Mouse (Mus musculus) embryonic stem cell, embryonic (primary cell): ENCODE measurements at regions not wholly inside any gene's neighbourhood (a gene's known extent, or its start where the extent isn't known, plus 50 kb on each side); places are given as distances from the start of the nearest gene placed in this dataset.

Experiments used
- CTCF ChIA-PET, 4 experiments: fragments of 300-600 bp in 2 of 4; fragments of 350-600 bp in 2 of 4; sonication (Branson Sonifier 250); formaldehyde crosslinking; loops; one replicate each; lab custom pipeline; 2022; ENCODE audit warnings: inconsistent platforms in 2 of 4; lab: Charles Lee
- POLR2A ChIA-PET, 4 experiments: fragments of 300-600 bp in 2 of 4; fragments of 350-600 bp in 2 of 4; sonication (Branson Sonifier 250); formaldehyde crosslinking; loops; one replicate each; lab custom pipeline; 2022; ENCODE audit warnings: antibody characterized with exemption in 4 of 4, inconsistent platforms in 1 of 4; lab: Charles Lee

GRCm38 (mm10) chr4:142837636-142838035 is 375.2 kb downstream of the Prdm2 start:
- ChIA-PET POLR2A (interaction anchor here in 1 of 4 experiments (0.7 kb wide), 1 partner anchor 382 kb away, joined by 3 read pairs; no protein-coding TSS in a partner anchor), CTCF (no interaction called here)

DNA sequence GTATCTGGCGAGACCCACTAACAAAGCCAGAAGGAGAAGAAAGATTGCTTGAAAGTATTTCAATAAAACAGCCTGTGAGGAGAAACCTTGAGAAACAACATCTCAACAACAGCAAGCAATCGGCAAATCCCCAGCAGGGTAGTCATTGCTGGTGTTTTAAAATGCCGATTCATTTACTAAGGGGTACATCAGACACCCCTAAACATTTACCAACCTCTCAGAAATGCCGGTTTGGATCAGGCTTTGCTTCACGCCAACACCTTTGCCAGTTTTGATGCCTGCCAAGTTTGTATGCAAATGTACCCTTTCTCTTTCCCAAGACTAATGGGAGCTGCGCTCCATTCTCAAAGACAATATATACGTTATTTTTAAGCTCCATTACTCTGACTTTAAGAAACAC is 383.1 kb downstream of the Prdm2 start:
- POLR2A ChIA-PET = interaction anchor here in 1 of 4 experiments (0.9 kb wide), 1 partner anchor 591 kb away, joined by 3 read pairs; no protein-coding TSS in a partner anchor
- CTCF ChIA-PET = no interaction called here

DNA sequence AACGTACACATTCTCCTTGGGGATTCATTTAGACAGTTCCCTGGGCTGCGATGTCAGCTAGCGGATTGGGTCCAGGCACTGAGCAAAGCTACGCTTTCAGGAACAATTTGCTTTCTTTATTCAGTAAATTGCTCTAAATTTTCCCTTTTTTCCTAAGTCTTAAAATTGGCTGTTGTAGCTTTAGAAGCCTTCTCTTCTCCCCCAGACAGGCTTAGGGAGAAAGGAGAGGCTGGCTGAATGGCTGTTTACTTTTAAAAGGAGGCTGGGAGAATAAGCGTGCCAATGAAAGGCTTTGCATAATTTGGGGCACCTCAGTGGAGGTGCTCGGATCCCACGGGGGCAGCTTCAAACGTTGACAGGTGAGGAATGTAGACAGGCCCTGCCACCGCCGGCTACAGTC is 383.8 kb downstream of the Prdm2 start:
- POLR2A ChIA-PET = interaction anchor here in 1 of 4 experiments (0.9 to 1.1 kb wide), 2 partner anchors 54 to 590 kb away, joined by 3 read pairs; no protein-coding TSS in a partner anchor

GRCm38 (mm10) chr4:142826250-142826893 is 386.4 kb downstream of the Prdm2 start:
- CTCF ChIA-PET = interaction anchor here in 1 of 4 experiments (0.6 kb wide), 1 partner anchor 1030 kb away, joined by 6 read pairs; no protein-coding TSS in a partner anchor
- POLR2A ChIA-PET = no interaction called here

More for the DNA sequence above, 383.8 kb downstream of the Prdm2 start:
- CTCF ChIA-PET = no interaction called here

DNA sequence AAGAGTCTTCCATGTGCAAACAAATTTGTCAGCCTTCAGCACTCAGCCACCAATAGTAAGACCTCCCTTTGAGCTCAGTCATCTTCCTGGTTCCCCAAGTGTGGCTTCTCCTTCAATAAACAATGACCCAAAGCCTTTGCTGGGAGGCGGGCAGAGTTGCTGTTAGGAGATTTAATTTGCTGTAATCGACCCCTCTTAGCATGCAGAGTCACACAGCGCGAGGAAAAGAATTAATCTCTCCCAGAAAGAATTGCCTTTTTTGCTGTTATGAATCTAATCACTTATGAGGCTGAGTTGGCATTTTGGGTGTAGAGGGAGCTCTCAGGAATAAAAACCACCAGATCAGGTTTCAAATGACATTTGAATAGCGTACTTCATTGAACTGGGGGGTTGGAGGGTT is 387.0 kb downstream of the Prdm2 start:
- POLR2A ChIA-PET = no interaction called here

DNA sequence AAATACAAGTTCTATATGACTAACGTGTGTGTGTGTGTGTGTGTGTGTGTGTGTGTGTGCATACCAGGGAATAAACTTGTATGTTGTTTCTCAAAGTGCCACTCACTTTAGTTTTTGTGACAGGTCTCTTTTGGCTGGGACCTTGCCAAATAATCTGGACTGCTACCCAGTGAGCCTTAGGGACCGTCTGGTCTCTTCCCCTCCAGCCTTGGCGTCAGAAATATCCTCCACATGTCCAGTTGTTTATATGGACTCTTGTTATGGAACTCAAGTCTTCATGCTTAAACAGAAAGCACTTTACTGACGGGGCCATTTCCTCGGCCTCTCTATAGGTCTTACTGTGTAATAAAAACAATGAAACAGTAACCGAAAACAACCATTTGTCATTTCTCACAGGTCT is 394.4 kb downstream of the Prdm2 start:
- POLR2A ChIA-PET = interaction anchor here in 1 of 4 experiments (0.7 kb wide), 1 partner anchor 42 kb away, joined by 5 read pairs; no protein-coding TSS in a partner anchor
- CTCF ChIA-PET = no interaction called here

More for the DNA sequence above, 387.0 kb downstream of the Prdm2 start:
- CTCF ChIA-PET = interaction anchor here in 2 of 4 experiments (0.6 kb wide), 2 partner anchors 10 to 1030 kb away, joined by 5 to 6 read pairs; no protein-coding TSS in a partner anchor

GRCm38 (mm10) chr4:142816986-142817385 is 395.8 kb downstream of the Prdm2 start:
- ChIA-PET CTCF (interaction anchor here in 1 of 4 experiments (0.6 kb wide), 1 partner anchor 481 kb away, joined by 3 read pairs; no protein-coding TSS in a partner anchor), POLR2A (no interaction called here)

GRCm38 (mm10) chr4:142803819-142804218 is 409.0 kb downstream of the Prdm2 start:
- ChIA-PET CTCF (no interaction called here), POLR2A (no interaction called here)

GRCm38 (mm10) chr4:142799291-142799690 is 413.5 kb downstream of the Prdm2 start:
- POLR2A ChIA-PET = interaction anchor here in 1 of 4 experiments (0.6 kb wide), 1 partner anchor 490 kb away, joined by 6 read pairs; no protein-coding TSS in a partner anchor

GRCm38 (mm10) chr4:142798834-142799233 is 414.0 kb downstream of the Prdm2 start:
- ChIA-PET CTCF (no interaction called here), POLR2A (no interaction called here)

More at GRCm38 (mm10) chr4:142799291-142799690, 413.5 kb downstream of the Prdm2 start:
- CTCF ChIA-PET = interaction anchor here in 1 of 4 experiments (1.2 kb wide), 1 partner anchor 9 kb away, joined by 3 read pairs; no protein-coding TSS in a partner anchor

- ChIA-PET CTCF (interaction anchor here in 1 of 4 experiments (0.6 kb wide), 1 partner anchor 1430 kb away, joined by 3 read pairs; no protein-coding TSS in a partner anchor), POLR2A (interaction anchor here in 1 of 4 experiments (0.6 kb wide), 1 partner anchor 195 kb away, joined by 3 read pairs; no protein-coding TSS in a partner anchor)
Observed at GRCm38 (mm10) chr4:142792606-142792970, 420.2 kb downstream of the Prdm2 start.

GRCm38 (mm10) chr4:142791823-142792605 is 420.8 kb downstream of the Prdm2 start:
- POLR2A ChIA-PET = interaction anchor here in 1 of 4 experiments (0.6 kb wide), 1 partner anchor 194 kb away, joined by 3 read pairs; no protein-coding TSS in a partner anchor
- CTCF ChIA-PET = interaction anchor here in 1 of 4 experiments (0.6 kb wide), 1 partner anchor 1429 kb away, joined by 3 read pairs; no protein-coding TSS in a partner anchor

- CTCF ChIA-PET = interaction anchor here in 2 of 4 experiments (0.6 to 0.8 kb wide), 3 partner anchors 91 to 363 kb away, joined by 3 read pairs; no protein-coding TSS in a partner anchor
- POLR2A ChIA-PET = interaction anchor here in 1 of 4 experiments (0.6 kb wide), 1 partner anchor 451 kb away, joined by 3 read pairs; no protein-coding TSS in a partner anchor
Observed at GRCm38 (mm10) chr4:142789048-142789447, 423.7 kb downstream of the Prdm2 start.

DNA sequence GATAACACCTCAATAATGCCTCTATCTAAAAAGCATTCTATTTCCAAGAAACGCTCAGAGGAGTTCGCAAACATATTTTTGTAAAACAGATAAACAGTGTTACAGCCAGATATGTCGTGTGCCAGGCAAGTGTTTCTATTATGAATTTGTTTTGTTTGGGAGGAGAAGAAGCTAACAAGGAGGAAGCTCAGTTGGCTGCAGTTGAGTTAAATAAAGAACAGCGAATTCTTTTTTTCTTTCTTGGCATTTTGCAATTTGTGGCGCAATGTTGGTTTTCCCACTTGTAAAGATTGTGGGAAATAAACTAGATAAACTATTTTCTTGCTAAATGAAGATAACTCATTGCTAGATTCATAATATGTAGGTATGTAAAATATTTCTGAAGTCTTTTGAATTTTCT is 427.4 kb downstream of the Prdm2 start:
- CTCF ChIA-PET = no interaction called here
- POLR2A ChIA-PET = no interaction called here

DNA sequence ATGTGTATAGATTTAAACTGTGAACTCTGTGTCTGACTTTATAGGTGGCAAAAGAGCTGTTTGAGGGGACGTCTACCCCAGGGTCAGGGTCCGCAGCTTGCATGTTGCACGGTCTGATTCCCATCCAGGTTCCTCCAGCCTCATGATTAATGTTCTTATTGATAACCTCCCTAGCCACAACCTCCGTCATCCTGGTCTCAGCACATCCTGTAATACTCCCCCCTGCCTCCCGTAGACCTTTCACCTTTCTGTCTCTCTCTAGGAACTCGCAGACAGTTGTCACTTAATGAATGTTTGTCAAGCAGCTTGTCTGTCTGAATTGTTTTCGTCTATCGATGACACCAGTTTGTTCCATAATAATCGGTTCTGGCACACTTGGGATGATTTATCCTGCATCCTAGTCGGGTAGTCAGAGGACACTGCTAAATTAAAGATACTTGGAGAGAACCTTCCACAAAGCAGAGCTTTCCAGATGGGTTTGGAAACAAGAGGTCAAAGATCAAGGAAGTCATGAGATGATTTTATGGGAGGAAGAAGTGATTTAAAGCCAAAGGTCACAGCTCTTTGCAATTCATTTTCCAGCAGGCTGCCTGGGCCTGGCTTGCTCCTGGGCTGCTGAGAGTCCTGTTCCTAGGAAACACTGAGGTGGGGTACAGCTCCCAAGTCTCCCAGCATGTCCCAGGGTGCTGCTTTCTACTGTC is 435.9 kb downstream of the Prdm2 start:
- POLR2A ChIA-PET = interaction anchor here in 1 of 4 experiments (0.5 kb wide), 1 partner anchor 41 kb away, joined by 5 read pairs; no protein-coding TSS in a partner anchor
- CTCF ChIA-PET = interaction anchor here in 3 of 4 experiments (0.5 to 0.6 kb wide), 5 partner anchors 59 to 428 kb away, joined by 3 to 16 read pairs (median 4); no protein-coding TSS in a partner anchor

GRCm38 (mm10) chr4:142775023-142775422 is 437.8 kb downstream of the Prdm2 start:
- ChIA-PET CTCF (interaction anchor here in 2 of 4 experiments (0.8 kb wide), 2 partner anchors 8 to 782 kb away, joined by 4 to 7 read pairs; no protein-coding TSS in a partner anchor), POLR2A (interaction anchor here in 2 of 4 experiments (0.7 to 1.2 kb wide), 2 partner anchors 54 to 492 kb away, joined by 3 read pairs; no protein-coding TSS in a partner anchor)

GRCm38 (mm10) chr4:142773651-142774151 is 439.1 kb downstream of the Prdm2 start:
- ChIA-PET POLR2A (interaction anchor here in 2 of 4 experiments (0.6 to 0.7 kb wide), 2 partner anchors 10 to 313 kb away, joined by 3 read pairs; no protein-coding TSS in a partner anchor), CTCF (interaction anchor here in 1 of 4 experiments (0.6 kb wide), 1 partner anchor 324 kb away, joined by 4 read pairs; no protein-coding TSS in a partner anchor)
